Mouse (Mus musculus) heart, postnatal 14 days (tissue): ENCODE results near the gene Ssbp3. TPM values are rescaled to one million over a fixed set of nuclear protein-coding genes. Genes with fewer than 3 reads are reported as not detected.

Experiments
- DNase-seq, 2 experiments: peaks; one replicate each; pipeline ENCODE4 v3.0.0; 2021 to 2022
- intact Hi-C: fragments of 180-260 bp; cut with DNase I; formaldehyde crosslinking; loops from one replicate; pipeline ENCODE4 v1.15.1; 2025
- total RNA-seq, 2 experiments: library from RNA; stranded (reverse); gene quantifications; 2 replicates each; pipeline ENCODE4 v1.2.3; 2021

Gene Ssbp3
- total RNA-seq, 2 experiments from 2014 or later = 42.5 to 46.9 TPM

DNA sequence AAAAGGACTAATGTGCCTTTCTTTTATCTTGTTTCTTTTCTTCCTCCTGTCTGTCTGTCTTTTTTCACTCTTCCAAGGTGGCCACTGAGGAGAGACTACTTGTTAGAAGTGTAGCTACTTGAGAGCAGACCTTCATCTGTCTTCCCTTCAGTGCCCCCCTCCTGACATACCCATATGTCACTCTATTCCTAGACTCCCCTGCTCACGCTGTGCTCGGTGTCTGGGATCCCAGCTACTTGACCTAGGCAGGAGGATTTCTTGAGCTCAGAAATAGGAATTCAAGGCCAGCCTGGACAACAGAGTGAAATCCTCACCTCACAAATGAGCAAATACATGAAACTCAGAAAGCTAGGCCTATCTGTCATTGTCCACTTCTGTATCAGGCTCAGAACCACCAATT lies 92.7 kb downstream of the Ssbp3 start:
- intact Hi-C loops = no loop called here
- DNase-seq = no peak

DNA sequence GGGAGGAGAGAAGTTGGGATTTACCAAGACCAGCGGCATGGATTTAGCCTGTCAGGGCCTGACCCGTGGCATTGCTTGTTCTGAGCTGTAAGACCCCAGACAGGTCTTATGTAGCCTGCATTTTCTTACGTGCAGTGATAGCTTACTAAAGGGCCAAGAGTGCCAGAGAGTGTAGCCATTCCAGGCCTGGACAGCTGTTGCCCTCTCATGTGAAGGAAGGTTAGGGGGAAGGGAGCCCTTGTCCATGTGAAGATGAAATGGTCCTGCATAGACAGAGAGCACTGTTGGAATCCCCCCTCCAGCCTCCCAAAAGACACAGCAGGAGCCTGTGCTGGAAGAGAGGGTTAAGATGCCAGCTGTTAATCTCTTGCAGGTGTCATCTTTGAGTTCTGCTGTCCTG lies 93.3 kb downstream of the Ssbp3 start:
- no peak for DNase-seq
- intact Hi-C loops = no loop called here

GRCm38 (mm10) chr4:107004346-107004745 lies 93.8 kb downstream of the Ssbp3 start:
- intact Hi-C loops = no loop called here
- no peak for DNase-seq

GRCm38 (mm10) chr4:107005166-107005565 lies 94.7 kb downstream of the Ssbp3 start:
- intact Hi-C loops = no loop called here
- DNase-seq = no peak

DNA sequence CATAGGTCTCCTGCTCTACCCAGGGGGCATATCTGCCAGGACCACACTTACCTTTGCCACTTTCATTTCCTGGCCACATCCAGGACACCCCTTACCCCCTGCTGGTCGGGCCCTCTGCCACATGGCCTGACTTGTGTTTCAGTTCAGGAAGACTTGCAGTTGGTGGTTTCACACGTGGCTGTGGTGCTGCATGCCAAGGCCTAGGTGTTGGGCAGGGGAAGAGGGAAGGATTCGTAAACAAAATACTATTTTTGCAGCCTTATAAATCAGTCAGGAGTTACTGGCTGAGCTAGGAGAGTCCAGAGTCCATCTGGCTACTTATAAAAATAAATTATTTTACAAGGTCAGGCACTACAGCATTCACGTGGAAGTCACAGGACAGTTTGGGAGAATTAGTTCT lies 95.7 kb downstream of the Ssbp3 start:
- no peak for DNase-seq
- intact Hi-C loops = no loop called here

DNA sequence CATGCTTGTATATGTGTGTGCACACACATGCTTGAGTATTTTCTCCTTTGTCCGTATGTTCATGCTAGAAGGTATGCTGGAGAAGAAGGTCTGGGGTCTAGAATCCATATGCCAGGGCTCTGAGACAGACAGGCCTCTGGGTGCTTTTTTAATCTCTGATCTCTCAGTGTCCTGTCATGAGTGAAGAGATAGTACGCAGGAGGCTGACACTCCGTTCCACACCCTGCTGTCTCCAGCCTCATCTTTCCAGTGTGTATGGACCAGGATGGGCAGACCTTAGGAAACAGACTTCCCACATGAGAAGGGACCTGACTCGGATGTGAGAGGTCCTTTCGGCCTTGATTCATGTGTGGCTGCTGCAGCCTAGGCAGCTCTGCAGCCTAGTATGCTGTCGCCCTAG lies 96.3 kb downstream of the Ssbp3 start:
- no peak for DNase-seq
- intact Hi-C loops = no loop called here

DNA sequence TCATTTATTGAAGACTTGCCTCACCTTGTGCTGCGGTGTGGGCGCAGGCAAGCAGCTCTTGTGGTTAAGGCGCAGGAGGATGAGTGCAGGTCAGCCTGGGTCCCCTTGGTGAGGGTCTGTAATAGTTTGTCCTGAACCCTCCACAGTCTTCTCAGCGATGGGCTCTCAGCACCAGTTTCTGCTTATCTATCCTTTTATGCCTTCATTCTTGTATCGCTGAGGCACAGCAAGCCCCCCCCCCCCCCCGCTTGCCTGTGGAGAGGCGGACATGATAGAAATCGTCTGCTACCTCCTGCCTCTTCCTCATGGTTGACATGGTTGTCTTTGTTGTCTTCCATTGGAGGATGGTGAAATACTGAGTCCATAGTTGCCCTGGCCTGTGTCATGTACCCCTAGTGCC lies 96.9 kb downstream of the Ssbp3 start:
- no peak for DNase-seq
- intact Hi-C loops = no loop called here

GRCm38 (mm10) chr4:107008161-107008560 lies 97.7 kb downstream of the Ssbp3 start:
- DNase-seq = no peak
- intact Hi-C loops = no loop called here

DNA sequence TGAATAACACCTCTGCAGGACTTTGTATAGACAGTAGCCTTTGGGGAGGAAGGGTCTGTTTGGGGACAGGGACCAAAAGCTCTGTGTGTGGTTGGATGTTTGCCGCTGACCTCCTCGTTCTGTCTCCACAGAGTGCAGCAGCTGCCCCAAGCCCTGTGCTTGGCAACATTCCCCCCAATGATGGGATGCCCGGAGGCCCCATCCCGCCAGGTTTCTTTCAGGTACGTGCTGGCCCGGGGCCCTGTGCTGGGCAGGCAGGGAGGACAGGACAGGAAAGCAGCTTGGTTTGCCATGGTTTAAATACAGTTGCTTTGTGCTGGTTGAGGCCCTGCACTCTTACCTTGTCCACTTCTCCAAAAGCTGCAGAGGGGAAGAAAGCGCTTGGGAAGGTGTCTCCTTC lies 99.0 kb downstream of the Ssbp3 start:
- intact Hi-C loops = no loop called here

GRCm38 (mm10) chr4:107011325-107012004 lies 101.0 kb downstream of the Ssbp3 start:
- no peak for DNase-seq
- intact Hi-C loops = no loop called here

More for the DNA sequence above, 99.0 kb downstream of the Ssbp3 start:
- DNase-seq = no peak

- DNase-seq = no peak
- intact Hi-C loops = no loop called here
These were observed 101.5 kb downstream of the Ssbp3 start for GRCm38 (mm10) chr4:107012005-107012478.

GRCm38 (mm10) chr4:107012574-107012973 lies 102.1 kb downstream of the Ssbp3 start:
- peak; percentile 47 to 53 for DNase-seq
- intact Hi-C loops = no loop called here

DNA sequence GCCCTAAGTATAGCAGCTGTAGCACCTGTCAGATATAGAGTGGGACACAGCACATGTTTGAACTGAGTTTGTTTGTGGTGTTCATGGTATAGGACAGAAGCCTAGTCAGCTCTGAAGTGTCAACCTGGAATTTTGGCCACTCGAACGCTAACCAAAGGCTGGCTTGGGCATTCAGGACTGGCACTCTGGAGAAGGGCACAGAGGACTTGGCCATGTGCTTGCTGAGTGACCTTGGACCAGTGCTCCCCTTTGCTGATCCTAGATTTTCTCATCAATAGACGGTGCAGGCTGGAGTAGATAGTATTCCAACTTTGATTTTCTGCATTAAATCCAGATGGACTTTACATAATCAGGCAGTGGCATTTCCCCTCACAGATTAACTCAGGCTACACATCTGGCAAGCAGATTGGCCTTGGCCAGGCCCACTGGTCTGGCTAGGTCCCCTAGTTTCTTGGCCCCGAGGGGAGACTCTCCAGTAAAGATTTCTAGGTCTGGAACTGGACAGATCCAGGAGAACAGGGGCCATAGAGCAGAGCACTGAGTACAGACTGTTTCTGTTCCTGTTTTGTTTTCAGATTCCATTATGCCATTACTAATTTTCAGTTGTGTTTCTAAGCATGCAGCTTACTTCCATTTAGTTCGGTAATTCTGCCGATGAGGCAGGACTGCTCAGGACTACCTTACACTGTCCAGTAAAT lies 102.8 kb downstream of the Ssbp3 start:
- peak; percentile 49 to 51 for DNase-seq
- intact Hi-C loops = no loop called here

GRCm38 (mm10) chr4:107013817-107014260 lies 103.3 kb downstream of the Ssbp3 start:
- no peak for DNase-seq
- intact Hi-C loops = no loop called here

DNA sequence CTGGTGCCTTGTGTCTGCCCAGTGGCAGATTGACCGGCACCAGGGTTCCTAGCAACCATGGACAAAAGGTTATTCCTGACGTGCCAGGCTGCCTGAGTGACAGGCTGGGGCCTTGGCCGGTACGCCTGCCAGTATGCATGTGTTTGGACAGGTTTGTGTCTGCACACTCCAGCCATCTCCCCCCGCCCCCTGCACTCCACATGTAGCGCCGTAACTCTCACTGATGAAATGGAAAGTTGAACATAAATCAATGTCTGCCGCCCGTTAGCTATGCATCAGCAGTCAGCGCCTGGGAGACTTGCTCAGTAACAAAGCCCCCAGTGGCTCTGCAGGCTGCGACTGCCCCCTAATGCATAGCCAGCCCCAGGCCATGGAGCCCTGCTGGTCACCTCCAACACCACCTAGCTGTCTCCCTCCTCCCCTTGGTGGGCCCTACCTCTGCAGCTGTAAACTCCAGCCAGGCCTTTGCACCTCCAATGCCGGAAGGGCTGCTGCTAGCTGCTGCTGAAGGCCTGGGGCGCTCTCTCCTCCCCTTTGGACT lies 105.5 kb downstream of the Ssbp3 start:
- intact Hi-C loops = no loop called here

DNA sequence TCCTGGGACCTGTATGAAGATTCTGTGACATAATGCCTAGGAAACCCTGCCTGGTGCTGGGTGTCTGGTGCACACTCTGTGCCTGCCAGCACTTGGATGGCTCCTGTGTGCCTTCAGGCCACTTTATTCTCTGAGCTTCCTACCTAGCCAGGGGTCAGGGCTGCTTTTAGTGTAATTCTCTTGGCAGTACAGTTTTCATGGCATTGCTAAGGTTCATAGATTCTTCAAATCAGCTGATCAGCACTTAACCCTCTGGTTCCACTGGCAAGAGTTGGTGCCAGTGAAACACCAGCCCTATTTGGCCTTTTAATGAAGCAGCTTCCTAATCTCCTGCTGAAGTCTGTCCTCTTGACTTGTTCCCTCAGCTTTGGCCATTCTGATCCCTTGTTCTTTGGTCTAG lies 106.8 kb downstream of the Ssbp3 start:
- no peak for DNase-seq
- intact Hi-C loops = no loop called here

More for the DNA sequence above, 105.5 kb downstream of the Ssbp3 start:
- peak; percentile 23 to 27 for DNase-seq

DNA sequence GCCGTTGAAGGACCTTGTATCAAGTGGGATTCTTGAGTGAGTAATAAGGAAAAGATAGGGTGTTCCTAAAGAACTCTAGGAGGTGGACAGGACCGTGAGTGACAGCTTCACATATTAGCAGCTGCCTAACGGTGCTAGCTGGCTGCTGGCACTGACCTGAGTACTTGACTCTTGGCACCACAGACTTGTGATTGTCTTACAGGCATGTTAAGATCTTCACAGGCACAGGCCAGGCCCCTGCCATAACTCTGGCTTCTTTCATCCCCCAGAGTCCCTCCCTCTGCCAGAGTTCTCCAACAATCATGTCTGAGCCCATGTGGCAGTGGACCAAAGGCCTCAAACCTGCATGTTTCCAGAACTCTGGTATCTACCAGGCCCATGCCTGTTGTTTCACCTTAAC lies 108.0 kb downstream of the Ssbp3 start:
- intact Hi-C loops = no loop called here

GRCm38 (mm10) chr4:107019027-107019426 lies 108.5 kb downstream of the Ssbp3 start:
- DNase-seq = peak; percentile 40 to 49
- intact Hi-C loops = no loop called here

More for the DNA sequence above, 108.0 kb downstream of the Ssbp3 start:
- DNase-seq = peak; percentile 36 to 63

- no peak for DNase-seq
- intact Hi-C loops = no loop called here
These were observed 109.9 kb downstream of the Ssbp3 start for GRCm38 (mm10) chr4:107020287-107021000.

DNA sequence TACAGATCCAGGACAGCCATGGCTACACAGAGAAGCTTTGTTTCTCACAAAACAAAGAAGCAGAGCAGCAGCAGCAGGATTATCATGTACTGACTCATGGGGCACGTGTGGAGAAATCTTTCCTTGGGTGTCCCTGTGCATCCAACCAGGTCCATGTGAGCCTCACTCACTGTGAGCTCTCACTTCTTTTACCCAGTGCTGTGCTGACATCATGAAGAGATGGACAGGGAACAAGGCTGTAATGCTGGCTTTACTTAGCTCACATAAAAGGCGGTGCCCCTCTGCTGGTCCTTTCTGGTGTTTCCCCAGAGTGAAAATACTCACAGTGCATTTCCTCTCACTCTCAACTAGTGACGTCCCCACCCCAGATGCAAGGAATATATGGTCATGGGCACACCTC lies 111.0 kb downstream of the Ssbp3 start:
- intact Hi-C loops = no loop called here
- DNase-seq = no peak

GRCm38 (mm10) chr4:107024899-107025298 lies 114.4 kb downstream of the Ssbp3 start:
- no peak for DNase-seq
- intact Hi-C loops = no loop called here
